Mouse (Mus musculus) stomach, embryonic 14.5 days (tissue): ENCODE data around the gene Ank2. TPM values are rescaled to one million over a fixed set of nuclear protein-coding genes. Genes with fewer than 3 reads are reported as not detected.
A peak's percentile ranks its signal among the peaks of the same experiment; 100 is the strongest.

Experiments
- ATAC-seq: fragments of 200-750 bp; cut with Nextera tagmentation; 2 replicates; pipeline ENCODE4 v1.8.0; 2017; ENCODE audit warnings: low read depth, moderate TSS enrichment; ENCODE audit not compliant: insufficient number of reproducible peaks, insufficient read depth, low FRiP score
- H3K27ac ChIP-seq: fragments of 300-500 bp; sonication (generic); 2 replicates; pipeline ENCODE4 v1.5.1; 2014; ENCODE audit warnings: mild to moderate bottlenecking, low read length, moderate library complexity, mixed read lengths
- H3K27me3 ChIP-seq: fragments of 300-500 bp; sonication (generic); 2 replicates; pipeline ENCODE4 v1.6.1; 2014; ENCODE audit warnings: low read length, control low read depth, mixed read lengths; ENCODE audit not compliant: control insufficient read depth, insufficient read depth
- H3K36me3 ChIP-seq: fragments of 300-500 bp; sonication (generic); 2 replicates; pipeline ENCODE4 v1.6.1; 2014; ENCODE audit warnings: mild to moderate bottlenecking, control low read depth, low read length, moderate library complexity, mixed read lengths; ENCODE audit not compliant: control insufficient read depth, insufficient read depth
- H3K4me1 ChIP-seq: fragments of 300-500 bp; sonication (generic); 2 replicates; pipeline ENCODE4 v1.6.1; 2014; ENCODE audit warnings: low read length, control low read depth, mixed read lengths; ENCODE audit not compliant: control insufficient read depth, insufficient read depth
- H3K4me2 ChIP-seq: fragments of 300-500 bp; sonication (generic); replicated peaks from 2 replicates; pipeline ENCODE4 v1.6.1; 2014; ENCODE audit warnings: low read depth, low read length, control low read depth
- H3K4me3 ChIP-seq: fragments of 300-500 bp; sonication (generic); 2 replicates; pipeline ENCODE4 v1.5.1; 2014; ENCODE audit warnings: low read depth, low read length, control low read depth
- H3K9ac ChIP-seq: fragments of 300-500 bp; sonication (generic); replicated peaks from 2 replicates; pipeline ENCODE4 v1.6.1; 2014; ENCODE audit warnings: low read depth, mild to moderate bottlenecking, control low read depth, low read length, moderate library complexity, mixed read lengths
- H3K9me3 ChIP-seq: fragments of 300-500 bp; sonication (generic); 2 replicates; pipeline ENCODE4 v1.6.1; 2016; ENCODE audit warnings: low read depth, low read length, control low read depth; ENCODE audit not compliant: control insufficient read depth
- WGBS: fragments of 180-500 bp; shearing (Covaris S2); extraction: QIAGEN DNeasy Blood & Tissue Kit; methylation state at CpG from one replicate; pipeline ENCODE4 v1.1.7; 2014; 5-methylcytosine and 5-hydroxymethylcytosine counted together
- polyA plus RNA-seq: library from polyadenylated mRNA; unstranded; fragments of >200 nt; fragmentation: Nextera tagmentation; extraction: Ambion mirVana; gene quantifications from 2 replicates; pipeline ENCODE4 v1.2.1, GENCODE M21; 2014

Gene Ank2
- polyA plus RNA-seq, 1 experiment from 2014 or later, result 50.0 TPM

DNA sequence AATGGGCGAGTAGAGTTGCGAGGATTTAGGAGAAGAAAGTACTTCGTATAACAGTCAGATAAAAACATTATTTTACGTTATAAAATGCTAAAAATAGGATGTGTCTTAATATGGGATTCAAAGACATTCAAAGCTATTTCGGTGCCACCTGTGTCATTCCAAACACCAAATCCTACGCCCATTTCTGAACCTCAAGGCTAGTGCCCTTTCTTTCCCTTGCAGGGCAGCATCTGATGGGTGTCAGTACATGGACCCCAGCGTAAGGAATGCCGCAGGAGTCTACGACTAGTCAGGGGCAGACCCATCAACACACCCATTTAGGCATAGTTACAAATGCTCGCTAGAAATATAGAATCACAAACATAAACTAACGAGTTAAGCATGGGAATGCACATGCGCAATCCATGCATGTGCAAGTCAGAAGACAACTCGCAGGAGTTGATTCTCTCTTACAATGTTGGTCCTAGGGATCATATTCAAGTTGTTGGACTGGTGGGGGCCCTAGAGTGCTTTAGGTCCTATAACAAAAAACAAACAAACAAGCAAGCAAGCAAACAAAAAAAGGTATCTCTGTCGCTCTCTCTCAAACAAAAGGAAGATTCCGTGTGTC is 240.6 kb downstream of the Ank2 start:
- H3K9me3 ChIP-seq, result no peaks in the 10 kb centered on the region
- H3K4me3 ChIP-seq, result peak overlapping the region; percentile 35; the same call in 1 of the 2 replicates
- H3K27me3 ChIP-seq, result no peaks in the 10 kb centered on the region
- H3K4me1 ChIP-seq, result no peaks in the 10 kb centered on the region
- 37% methylated on average over 15 of the region's 15 CpGs for WGBS
- H3K36me3 ChIP-seq, result no peaks in the 10 kb centered on the region
- no peak overlapping the region for H3K9ac ChIP-seq
- no peak for ATAC-seq
- no peak overlapping the region for H3K27ac ChIP-seq
- peak overlapping the region; percentile 65 for H3K4me2 ChIP-seq

GRCm38 (mm10) chr3:127257969-127258368 is 241.2 kb downstream of the Ank2 start:
- Histone ChIP-seq H3K4me2 (peak overlapping the region; percentile 65), H3K9ac (no peak overlapping the region; the same call in 1 of the 2 replicates)
- ATAC-seq, result peak; percentile 48

GRCm38 (mm10) chr3:127257279-127257925 is 241.7 kb downstream of the Ank2 start:
- Histone ChIP-seq H3K4me3 (peak overlapping the region; percentile 35), H3K4me2 (peak overlapping the region; percentile 65), H3K27me3 (no peaks in the 10 kb centered on the region), H3K36me3 (no peaks in the 10 kb centered on the region), H3K9me3 (no peaks in the 10 kb centered on the region), H3K27ac (peak overlapping the region; percentile 84), H3K4me1 (no peaks in the 10 kb centered on the region), H3K9ac (no peak overlapping the region)
- WGBS, result under 1% methylated on average over 13 of the region's 13 CpGs
- peak; percentile 96 for ATAC-seq

More at GRCm38 (mm10) chr3:127257969-127258368, 241.2 kb downstream of the Ank2 start:
- Histone ChIP-seq H3K9me3 (no peaks in the 10 kb centered on the region), H3K27ac (peak overlapping the region; percentile 84), H3K4me3 (peak overlapping the region; percentile 35), H3K27me3 (no peaks in the 10 kb centered on the region), H3K4me1 (no peaks in the 10 kb centered on the region), H3K36me3 (no peaks in the 10 kb centered on the region)
- WGBS, result 1% methylated on average over 18 of the region's 18 CpGs

GRCm38 (mm10) chr3:127256681-127257080 is 242.5 kb downstream of the Ank2 start:
- WGBS, result 72% methylated on average over 2 of the region's 2 CpGs
- ATAC-seq, result no peak
- no peak overlapping the region for H3K9ac ChIP-seq

DNA sequence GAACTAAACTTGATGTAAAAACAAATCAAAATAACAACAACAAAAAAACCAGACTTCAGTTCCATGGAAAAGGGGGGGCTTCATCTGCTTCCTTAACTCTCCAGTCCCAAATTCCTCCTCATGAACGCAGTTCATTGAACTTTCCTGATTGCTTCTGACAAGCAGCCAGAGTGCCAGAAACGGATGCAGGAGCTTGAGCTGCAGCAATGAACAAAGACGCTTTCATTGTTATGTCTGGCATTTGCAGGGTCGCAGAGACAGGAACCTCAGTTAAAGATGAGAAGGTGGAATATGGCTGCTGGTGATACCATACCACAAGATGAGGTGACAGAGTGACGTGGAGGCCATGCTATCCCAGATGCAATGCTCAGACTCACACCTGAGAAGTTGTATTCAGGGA is 248.2 kb downstream of the Ank2 start:
- H3K4me1 ChIP-seq, result no peaks in the 10 kb centered on the region; the same call in 1 of the 2 replicates
- H3K36me3 ChIP-seq, result no peaks in the 10 kb centered on the region
- H3K4me2 ChIP-seq, result no peak overlapping the region
- H3K9me3 ChIP-seq, result no peaks in the 10 kb centered on the region
- ATAC-seq, result no peak
- WGBS, result 68% methylated on average over 5 of the region's 5 CpGs
- no peaks in the 10 kb centered on the region for H3K27me3 ChIP-seq
- no peak overlapping the region for H3K9ac ChIP-seq
- no peak overlapping the region for H3K4me3 ChIP-seq
- no peak overlapping the region for H3K27ac ChIP-seq

More at GRCm38 (mm10) chr3:127256681-127257080, 242.5 kb downstream of the Ank2 start:
- Histone ChIP-seq H3K4me3 (no peak overlapping the region), H3K4me1 (no peaks in the 10 kb centered on the region), H3K27me3 (no peaks in the 10 kb centered on the region), H3K4me2 (no peak overlapping the region), H3K36me3 (no peaks in the 10 kb centered on the region), H3K9me3 (no peaks in the 10 kb centered on the region), H3K27ac (no peak overlapping the region)

DNA sequence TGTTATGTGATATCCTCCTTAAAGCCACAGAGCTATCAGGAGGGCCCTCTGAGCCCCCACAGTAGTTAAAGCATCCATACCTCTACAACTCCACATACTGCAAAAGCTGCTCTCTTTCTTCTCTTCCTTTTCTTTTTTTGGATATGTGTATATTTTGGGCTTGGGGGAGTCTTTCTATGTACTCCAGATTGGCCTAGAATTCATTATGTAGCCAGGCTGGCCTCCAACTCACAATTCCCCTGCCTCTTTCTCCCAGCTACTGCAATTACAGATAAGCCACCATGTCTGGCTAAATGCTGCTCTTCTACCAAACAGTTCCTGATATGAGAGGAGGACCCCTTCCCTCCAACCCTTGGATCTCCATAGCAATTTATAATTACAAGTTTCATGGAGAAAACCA is 250.5 kb downstream of the Ank2 start:
- no peak for ATAC-seq
- Histone ChIP-seq H3K4me2 (no peak overlapping the region), H3K27me3 (no peaks in the 10 kb centered on the region), H3K36me3 (no peaks in the 10 kb centered on the region), H3K4me3 (no peak overlapping the region), H3K27ac (no peak overlapping the region), H3K9me3 (no peaks in the 10 kb centered on the region), H3K4me1 (no peaks in the 10 kb centered on the region; the same call in 1 of the 2 replicates), H3K9ac (no peak overlapping the region)

GRCm38 (mm10) chr3:127246989-127247708 is 252.0 kb downstream of the Ank2 start:
- no peak overlapping the region for H3K27ac ChIP-seq
- H3K4me3 ChIP-seq, result no peak overlapping the region
- H3K9ac ChIP-seq, result no peak overlapping the region
- no peaks in the 10 kb centered on the region; the same call in 1 of the 2 replicates for H3K4me1 ChIP-seq
- no peaks in the 10 kb centered on the region for H3K27me3 ChIP-seq
- 68% methylated on average over 11 of the region's 11 CpGs for WGBS
- H3K4me2 ChIP-seq, result no peak overlapping the region
- no peak for ATAC-seq
- no peaks in the 10 kb centered on the region for H3K36me3 ChIP-seq
- H3K9me3 ChIP-seq, result no peaks in the 10 kb centered on the region

GRCm38 (mm10) chr3:127243928-127244642 is 255.1 kb downstream of the Ank2 start:
- H3K27me3 ChIP-seq, result no peaks in the 10 kb centered on the region
- no peaks in the 10 kb centered on the region for H3K36me3 ChIP-seq
- no peak overlapping the region for H3K4me3 ChIP-seq
- no peaks in the 10 kb centered on the region; the same call in 1 of the 2 replicates for H3K4me1 ChIP-seq
- H3K4me2 ChIP-seq, result no peak overlapping the region
- no peak overlapping the region for H3K27ac ChIP-seq
- no peak overlapping the region for H3K9ac ChIP-seq
- WGBS, result 68% methylated on average over 10 of the region's 10 CpGs
- H3K9me3 ChIP-seq, result no peaks in the 10 kb centered on the region
- no peak for ATAC-seq
